Mouse (Mus musculus): ENCODE results near the gene Rsl24d1. TPM values are rescaled to one million over a fixed set of nuclear protein-coding genes. Genes with fewer than 3 reads are reported as not detected.
"Not testable (repeated sequence)": the region's sequence is repeated elsewhere in the genome, so short reads cannot be mapped to it uniquely, and the experiment has no call there.

The Rsl24d1 gene
- total and polyA plus RNA-seq, 2 experiments from 2014 or later, result 51.6 to 71.4 TPM

DNA sequence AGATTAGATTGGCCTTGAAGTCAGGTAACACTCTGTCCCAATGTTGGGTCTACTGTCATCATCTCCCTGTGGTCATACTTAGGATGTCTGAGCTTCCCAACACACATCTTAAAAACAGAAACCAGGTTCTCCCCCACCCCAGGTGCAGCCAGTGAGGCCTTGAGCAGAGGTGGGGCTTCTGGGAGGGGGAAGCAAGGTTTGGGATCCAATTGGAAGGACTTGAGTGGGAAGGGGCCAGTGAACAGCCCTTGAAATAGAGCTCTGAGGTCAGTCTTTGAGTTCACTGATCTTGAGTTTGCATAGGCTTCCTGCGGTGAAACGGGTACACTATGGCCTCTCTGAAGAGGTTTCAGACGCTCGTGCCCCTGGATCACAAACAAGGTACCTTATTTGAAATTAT lies 11.0 kb upstream of the Rsl24d1 start, which contains the start of gene Gm20509:
Gene Gm20509, plus strand, starts transcription at position 290 of the 400 bp plus-strand sequence.
- Histone ChIP-seq H3K4me1 (ENCODE audit: control insufficient read depth, insufficient read depth) (peaks cover 9% of the 10 kb centered on the region; the same call in 1 of the 2 replicates), H3K27me3 (ENCODE audit: control insufficient read depth, insufficient read depth, low read length) (peaks cover 24% of the 10 kb centered on the region), H3K36me3 (replicated peaks; ENCODE audit: control insufficient read depth, insufficient read depth, low read length) (no peaks in the 10 kb centered on the region), H3K9ac (replicated peaks; ENCODE audit: low read depth, low read length) (peak within 1 kb of the TSS; percentile 45), H3K4me2 (ENCODE audit: low read depth, low read length) (peak within 1 kb of the TSS; percentile 83), H3K27ac (ENCODE audit: low read depth) (no peak within 1 kb of the TSS), H3K4me3 (ENCODE audit: low read depth, low read length) (peak within 1 kb of the TSS; percentile 47), H3K9me3 (replicated peaks; ENCODE audit: control insufficient read depth, low read length) (no peaks in the 10 kb centered on the region)
- ATAC-seq (ENCODE audit: insufficient read depth, low read depth) (no peak), DNase-seq (ENCODE audit: low spot score) (no peak)
- 94% methylated on average over 4 of the region's 4 CpGs for WGBS
- TF ChIP-seq CTCF (IDR thresholded peaks at IDR 0.05; ENCODE audit: low read depth) (no peak), EP300 (IDR thresholded peaks at IDR 0.05; ENCODE audit: low read depth) (no peak)

DNA sequence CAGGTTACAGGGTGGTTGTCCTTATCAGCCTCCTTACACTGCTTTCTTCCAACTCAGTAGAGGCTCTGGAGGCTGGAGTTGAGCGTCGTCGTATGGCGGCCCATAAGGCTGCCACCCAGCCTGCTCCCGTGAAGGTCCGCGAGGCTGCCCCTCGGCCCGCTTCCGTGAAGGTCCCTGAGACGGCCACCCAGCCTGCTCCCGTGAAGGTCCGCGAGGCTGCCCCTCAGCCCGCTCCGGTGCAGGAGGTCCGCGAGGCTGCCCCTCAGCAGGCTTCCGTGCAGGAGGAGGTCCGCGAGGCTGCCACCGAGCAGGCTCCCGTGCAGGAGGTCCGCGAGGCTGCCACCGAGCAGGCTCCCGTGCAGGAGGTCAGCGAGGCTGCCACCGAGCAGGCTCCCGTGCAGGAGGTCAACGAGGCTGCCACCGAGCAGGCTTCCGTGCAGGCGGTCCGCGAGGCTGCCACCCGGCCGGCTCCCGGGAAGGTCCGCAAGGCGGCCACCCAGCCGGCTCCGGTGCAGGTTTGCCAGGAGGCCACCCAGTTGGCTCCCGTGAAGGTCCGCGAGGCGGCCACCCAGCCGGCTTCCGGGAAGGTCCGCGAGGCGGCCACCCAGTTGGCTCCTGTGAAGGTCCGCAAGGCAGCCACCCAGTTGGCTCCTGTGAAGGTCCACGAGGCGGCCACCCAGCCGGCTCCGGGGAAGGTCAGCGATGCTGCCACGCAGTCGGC lies 9.9 kb upstream of the Rsl24d1 start:
- peaks cover 9% of the 10 kb centered on the region; the same call in 1 of the 2 replicates for H3K4me1 ChIP-seq (ENCODE audit: control insufficient read depth, insufficient read depth)
- TF ChIP-seq CTCF (IDR thresholded peaks at IDR 0.05; ENCODE audit: low read depth), result no peak
- no peak for TF ChIP-seq EP300 (IDR thresholded peaks at IDR 0.05; ENCODE audit: low read depth)
- H3K4me2 ChIP-seq (ENCODE audit: low read depth, low read length), result peak overlapping the region; percentile 83
- ATAC-seq (ENCODE audit: insufficient read depth, low read depth) (peak; percentile 30), DNase-seq (ENCODE audit: low spot score) (no peak)
- H3K4me3 ChIP-seq (ENCODE audit: low read depth, low read length), result peak overlapping the region; percentile 47
- H3K9ac ChIP-seq (replicated peaks; ENCODE audit: low read depth, low read length), result peak overlapping the region; percentile 45
- no peaks in the 10 kb centered on the region for H3K36me3 ChIP-seq (replicated peaks; ENCODE audit: control insufficient read depth, insufficient read depth, low read length)
- no peaks in the 10 kb centered on the region for H3K9me3 ChIP-seq (replicated peaks; ENCODE audit: control insufficient read depth, low read length)
- peaks cover 24% of the 10 kb centered on the region for H3K27me3 ChIP-seq (ENCODE audit: control insufficient read depth, insufficient read depth, low read length)
- 6% methylated on average over 60 of the region's 60 CpGs for WGBS
- no peak overlapping the region for H3K27ac ChIP-seq (ENCODE audit: low read depth)

GRCm38 (mm10) chr9:73103880-73104198 lies 9.4 kb upstream of the Rsl24d1 start:
- ATAC-seq (ENCODE audit: insufficient read depth, low read depth) (0 out of 2 replicates have a peak, but pooled peaks have one; percentile 4), DNase-seq (ENCODE audit: low spot score) (no peak)
- peak overlapping the region; percentile 83 for H3K4me2 ChIP-seq (ENCODE audit: low read depth, low read length)
- no peak overlapping the region for H3K27ac ChIP-seq (ENCODE audit: low read depth)
- H3K9me3 ChIP-seq (replicated peaks; ENCODE audit: control insufficient read depth, low read length), result no peaks in the 10 kb centered on the region
- TF ChIP-seq CTCF (IDR thresholded peaks at IDR 0.05; ENCODE audit: low read depth) (no peak), EP300 (IDR thresholded peaks at IDR 0.05; ENCODE audit: low read depth) (no peak)
- H3K36me3 ChIP-seq (replicated peaks; ENCODE audit: control insufficient read depth, insufficient read depth, low read length), result no peaks in the 10 kb centered on the region
- 40% methylated on average over 5 of the region's 5 CpGs for WGBS
- H3K4me1 ChIP-seq (ENCODE audit: control insufficient read depth, insufficient read depth), result peaks cover 9% of the 10 kb centered on the region; the same call in 1 of the 2 replicates
- H3K27me3 ChIP-seq (ENCODE audit: control insufficient read depth, insufficient read depth, low read length), result peaks cover 24% of the 10 kb centered on the region
- peak overlapping the region; percentile 47 for H3K4me3 ChIP-seq (ENCODE audit: low read depth, low read length)
- no peak overlapping the region; the same call in 1 of the 2 replicates for H3K9ac ChIP-seq (replicated peaks; ENCODE audit: low read depth, low read length)

DNA sequence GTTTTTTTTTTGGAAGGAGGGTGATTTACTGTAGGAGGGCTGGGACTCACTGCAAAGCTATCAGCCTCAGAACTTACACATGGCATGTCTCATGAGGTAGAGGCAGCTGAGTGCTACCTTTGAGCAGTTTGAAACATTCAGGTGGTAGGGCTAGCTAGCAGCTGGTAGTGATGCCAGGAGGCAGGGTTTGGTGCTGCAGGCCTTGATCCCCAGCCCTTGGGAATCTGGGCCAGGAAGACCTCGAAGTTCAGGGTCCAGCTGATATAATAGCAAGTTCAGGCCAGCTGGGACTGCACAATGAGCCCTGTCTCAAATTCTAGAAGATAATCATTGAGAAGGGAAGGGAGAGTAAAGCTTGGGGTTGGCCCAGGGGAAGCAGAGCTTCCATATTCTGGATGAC lies 8.1 kb upstream of the Rsl24d1 start:
- peaks cover 9% of the 10 kb centered on the region; the same call in 1 of the 2 replicates for H3K4me1 ChIP-seq (ENCODE audit: control insufficient read depth, insufficient read depth)
- no peak for ATAC-seq (ENCODE audit: insufficient read depth, low read depth)
- no peak for DNase-seq (ENCODE audit: low spot score)
- peaks cover 24% of the 10 kb centered on the region for H3K27me3 ChIP-seq (ENCODE audit: control insufficient read depth, insufficient read depth, low read length)
- WGBS, result 59% methylated on average over 1 of the region's 1 CpGs
- no peak overlapping the region for H3K9ac ChIP-seq (replicated peaks; ENCODE audit: low read depth, low read length)
- H3K4me2 ChIP-seq (ENCODE audit: low read depth, low read length), result no peak overlapping the region
- no peaks in the 10 kb centered on the region for H3K9me3 ChIP-seq (replicated peaks; ENCODE audit: control insufficient read depth, low read length)
- no peak overlapping the region for H3K4me3 ChIP-seq (ENCODE audit: low read depth, low read length)
- TF ChIP-seq EP300 (IDR thresholded peaks at IDR 0.05; ENCODE audit: low read depth), result no peak
- no peak for TF ChIP-seq CTCF (IDR thresholded peaks at IDR 0.05; ENCODE audit: low read depth)
- H3K27ac ChIP-seq (ENCODE audit: low read depth), result no peak overlapping the region
- H3K36me3 ChIP-seq (replicated peaks; ENCODE audit: control insufficient read depth, insufficient read depth, low read length), result no peaks in the 10 kb centered on the region

- Histone ChIP-seq H3K4me2 (ENCODE audit: low read depth, low read length) (no peak overlapping the region), H3K36me3 (replicated peaks; ENCODE audit: control insufficient read depth, insufficient read depth, low read length) (no peaks in the 10 kb centered on the region), H3K4me3 (ENCODE audit: low read depth, low read length) (no peak overlapping the region), H3K9me3 (replicated peaks; ENCODE audit: control insufficient read depth, low read length) (no peaks in the 10 kb centered on the region), H3K9ac (replicated peaks; ENCODE audit: low read depth, low read length) (no peak overlapping the region), H3K4me1 (ENCODE audit: control insufficient read depth, insufficient read depth) (peaks cover 9% of the 10 kb centered on the region; the same call in 1 of the 2 replicates), H3K27me3 (ENCODE audit: control insufficient read depth, insufficient read depth, low read length) (peaks cover 24% of the 10 kb centered on the region), H3K27ac (ENCODE audit: low read depth) (no peak overlapping the region)
- TF ChIP-seq EP300 (IDR thresholded peaks at IDR 0.05; ENCODE audit: low read depth) (no peak), CTCF (IDR thresholded peaks at IDR 0.05; ENCODE audit: low read depth) (no peak)
- ATAC-seq (ENCODE audit: insufficient read depth, low read depth) (no peak), DNase-seq (ENCODE audit: low spot score) (no peak)
These were observed 7.5 kb upstream of the Rsl24d1 start for GRCm38 (mm10) chr9:73105771-73106170.

GRCm38 (mm10) chr9:73116704-73117103 lies 3.5 kb downstream of the Rsl24d1 start:
- WGBS, result 90% methylated on average over 4 of the region's 6 CpGs
- ATAC-seq (ENCODE audit: insufficient read depth, low read depth); H3K4me1 ChIP-seq (ENCODE audit: control insufficient read depth, insufficient read depth); H3K27me3 ChIP-seq (ENCODE audit: control insufficient read depth, insufficient read depth, low read length); DNase-seq (ENCODE audit: low spot score); H3K9ac ChIP-seq (replicated peaks; ENCODE audit: low read depth, low read length); H3K4me3 ChIP-seq (ENCODE audit: low read depth, low read length); H3K27ac ChIP-seq (ENCODE audit: low read depth); H3K9me3 ChIP-seq (replicated peaks; ENCODE audit: control insufficient read depth, low read length); H3K4me2 ChIP-seq (ENCODE audit: low read depth, low read length): not testable (repeated sequence)
- peaks cover 53% of the 10 kb centered on the region for H3K36me3 ChIP-seq (replicated peaks; ENCODE audit: control insufficient read depth, insufficient read depth, low read length)
